Mouse (Mus musculus): ENCODE measurements around the gene Mfsd4b1.
"Not testable (repeated sequence)": the region's sequence is repeated elsewhere in the genome, so short reads cannot be mapped to it uniquely, and the experiment has no call there.

GRCm38 (mm10) chr10:40008847-40009246 is 16.2 kb downstream of the Mfsd4b1 start:
- not testable (repeated sequence) for TF ChIP-seq POLR2A (IDR thresholded peaks at IDR 0.05; ENCODE audit: insufficient read depth, low read length); EP300 (IDR thresholded peaks at IDR 0.05; ENCODE audit: insufficient read depth, low read depth, low read length); CTCF (IDR thresholded peaks at IDR 0.05; ENCODE audit: low read depth, low read length)

Data from ES-Bruce4 (cell line).